In the genomic region with DNA sequence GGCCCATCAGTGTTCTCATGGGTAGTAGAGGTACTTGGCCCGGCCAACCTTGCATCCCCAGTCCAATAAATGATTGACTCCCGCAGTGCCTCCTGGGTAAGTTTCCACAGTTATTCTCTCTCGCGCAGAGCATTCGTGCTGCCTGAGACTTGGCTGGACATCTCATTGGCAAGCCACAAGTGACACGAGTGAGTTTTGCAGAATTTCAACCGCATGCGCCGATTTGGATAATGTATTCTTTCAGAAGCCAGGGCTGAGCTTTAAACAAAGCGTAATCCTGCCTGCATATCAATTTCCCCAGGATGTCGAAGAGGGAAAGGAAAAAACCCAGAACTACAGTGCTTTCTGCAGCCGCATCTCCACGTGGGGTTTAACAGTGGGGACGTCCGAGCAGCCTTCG, we compare ENCODE assay signal across 13 mouse cellular contexts.
A peak's percentile ranks its signal among the peaks of the same experiment; 100 is the strongest.
DNase-seq lines count a peak whose midpoint lies in the region; ATAC-seq lines count a peak whose summit lies in the region.
"Had no signal": no experiment of that assay in that cellular context is flagged by ENCODE, and none has a peak within 500 bp of the region (broad histone marks: within the 10 kb centered on the region; RNA-seq: fewer than 3 reads in every experiment).

No protein-coding gene starts in this region.

- peak; percentile 66 for ATAC-seq in forebrain, embryonic 16.5 days

- H3K4me3 ChIP-seq in forebrain, embryonic 16.5 days (replicated peaks; ENCODE audit: low read length): peak overlapping the region; percentile 6
- H3K4me3 ChIP-seq: heart, embryonic 10.5 days; stomach, embryonic 15.5 days had no signal

- H3K9me3 ChIP-seq in forebrain, embryonic 16.5 days (ENCODE audit: control insufficient read depth, low read length): no peaks in the 10 kb centered on the region
- H3K9me3 ChIP-seq: heart, embryonic 10.5 days; stomach, embryonic 15.5 days had no signal

- 18% methylated on average over 16 of the region's 16 CpGs for WGBS in forebrain, embryonic 16.5 days

- peak overlapping the region; percentile 40; the same call in 1 of the 2 replicates for H3K27ac ChIP-seq in forebrain, embryonic 16.5 days (ENCODE audit: low read length)
- H3K27ac ChIP-seq: heart, embryonic 10.5 days; stomach, embryonic 15.5 days had no signal

- DNase-seq in layer of hippocampus, adult 18-20 months (ENCODE audit: low spot score in 2 of 2): peak; percentile 5 to 37
- no peak for DNase-seq in layer of hippocampus, adult 11-12 months (ENCODE audit: low spot score)
- peak; percentile 14 to 27 for DNase-seq in right cerebral cortex, adult 2 months (ENCODE audit: low spot score in 2 of 2)
- DNase-seq in right cerebral cortex, postnatal 25 days: no peak
- DNase-seq in telencephalon, adult 2 months (ENCODE audit: low read depth, low spot score): peak; percentile 27
- no peak for DNase-seq in thymus, postnatal 0 days (ENCODE audit: low spot score)
- DNase-seq: adrenal gland, adult 8-10 months; heart, postnatal 36 days; kidney, adult 2 months had no signal

- peaks cover 11% of the 10 kb centered on the region for H3K4me1 ChIP-seq in forebrain, embryonic 16.5 days (replicated peaks; ENCODE audit: control insufficient read depth, insufficient read depth, low read length)
- H3K4me1 ChIP-seq: heart, embryonic 10.5 days; stomach, embryonic 15.5 days had no signal

- no peaks in the 10 kb centered on the region for H3K36me3 ChIP-seq in forebrain, embryonic 16.5 days (ENCODE audit: control insufficient read depth, insufficient read depth)
- H3K36me3 ChIP-seq: heart, embryonic 10.5 days; stomach, embryonic 15.5 days had no signal

- no peaks in the 10 kb centered on the region for H3K27me3 ChIP-seq in forebrain, embryonic 16.5 days (replicated peaks; ENCODE audit: control insufficient read depth, insufficient read depth, low read length)

- peak overlapping the region; percentile 49 for H3K9ac ChIP-seq in forebrain, embryonic 16.5 days (replicated peaks; ENCODE audit: low read depth, low read length)
- H3K9ac ChIP-seq: stomach, embryonic 15.5 days had no signal

- H3K4me2 ChIP-seq in forebrain, embryonic 16.5 days (ENCODE audit: low read length): peak overlapping the region; percentile 49
- H3K4me2 ChIP-seq: liver, embryonic 11.5 days; stomach, embryonic 15.5 days had no signal

Comparison
In these comparisons a context has a peak if more than half of its experiments do, and no peak if none do; other contexts are left out.
1. DNase-seq: peak in layer of hippocampus, adult 18-20 months (2 of 2), right cerebral cortex, adult 2 months (2 of 2) and telencephalon, adult 2 months (single experiment); none in layer of hippocampus, adult 11-12 months (single experiment), right cerebral cortex, postnatal 25 days (single experiment) and thymus, postnatal 0 days (single experiment).